Mouse (Mus musculus): ENCODE measurements around the gene Eif2s1.
"Not testable (repeated sequence)": the region's sequence is repeated elsewhere in the genome, so short reads cannot be mapped to it uniquely, and the experiment has no call there.

The Eif2s1 gene

GRCm38 (mm10) chr12:78914458-78914857, 52.8 kb downstream of the Eif2s1 start:
- no peak for DNase-seq (ENCODE audit: extremely low spot score, low spot score)

GRCm38 (mm10) chr12:78915561-78915960, 53.9 kb downstream of the Eif2s1 start:
- no peak for DNase-seq (ENCODE audit: extremely low spot score, low spot score)

- DNase-seq (ENCODE audit: extremely low spot score, low spot score), result no peak
These were observed 54.7 kb downstream of the Eif2s1 start for GRCm38 (mm10) chr12:78916278-78916677.

- DNase-seq (ENCODE audit: extremely low spot score, low spot score), result peak; percentile 77
These were observed 56.8 kb downstream of the Eif2s1 start for GRCm38 (mm10) chr12:78918227-78919078.

GRCm38 (mm10) chr12:78919079-78919712, 57.6 kb downstream of the Eif2s1 start:
- DNase-seq (ENCODE audit: extremely low spot score, low spot score), result peak; percentile 49

- DNase-seq (ENCODE audit: extremely low spot score, low spot score), result no peak
These were observed 59.8 kb downstream of the Eif2s1 start for GRCm38 (mm10) chr12:78921421-78921820.

GRCm38 (mm10) chr12:78922058-78922457, 60.4 kb downstream of the Eif2s1 start:
- DNase-seq (ENCODE audit: extremely low spot score, low spot score), result no peak

- not testable (repeated sequence) for DNase-seq (ENCODE audit: extremely low spot score, low spot score)
These were observed 61.4 kb downstream of the Eif2s1 start for GRCm38 (mm10) chr12:78922977-78923376.

GRCm38 (mm10) chr12:78923539-78924189, 62.0 kb downstream of the Eif2s1 start:
- DNase-seq (ENCODE audit: extremely low spot score, low spot score), result no peak

- no peak for DNase-seq (ENCODE audit: extremely low spot score, low spot score)
These were observed 65.7 kb downstream of the Eif2s1 start for GRCm38 (mm10) chr12:78927287-78927686.

GRCm38 (mm10) chr12:78929900-78930299, 68.3 kb downstream of the Eif2s1 start:
- DNase-seq (ENCODE audit: extremely low spot score, low spot score), result no peak

GRCm38 (mm10) chr12:78936494-78936893, 74.9 kb downstream of the Eif2s1 start:
- DNase-seq (ENCODE audit: extremely low spot score, low spot score), result no peak
